Mouse (Mus musculus): ENCODE results near the gene Tln2.

Gene Tln2

DNA sequence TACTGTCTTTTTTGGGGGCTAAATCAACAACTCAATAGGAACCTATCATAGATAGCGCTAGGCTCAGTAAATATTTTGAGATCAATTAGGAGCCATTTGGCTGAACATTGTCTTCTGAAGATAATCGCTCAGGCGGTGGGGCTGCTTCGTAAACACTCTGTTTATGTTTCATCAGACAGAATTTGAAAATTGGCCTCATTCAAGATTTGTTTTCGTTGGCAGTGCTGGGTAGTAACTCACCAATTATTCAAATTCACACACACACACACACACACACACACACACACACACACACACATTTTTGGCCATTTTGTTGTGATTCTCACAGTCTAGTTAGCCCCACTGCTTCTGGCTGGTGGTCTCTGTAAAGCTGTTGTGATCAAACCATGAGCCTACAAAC lies 12.9 kb downstream of the Tln2 start:
- DNase-seq (ENCODE audit: low spot score), result no peak

DNA sequence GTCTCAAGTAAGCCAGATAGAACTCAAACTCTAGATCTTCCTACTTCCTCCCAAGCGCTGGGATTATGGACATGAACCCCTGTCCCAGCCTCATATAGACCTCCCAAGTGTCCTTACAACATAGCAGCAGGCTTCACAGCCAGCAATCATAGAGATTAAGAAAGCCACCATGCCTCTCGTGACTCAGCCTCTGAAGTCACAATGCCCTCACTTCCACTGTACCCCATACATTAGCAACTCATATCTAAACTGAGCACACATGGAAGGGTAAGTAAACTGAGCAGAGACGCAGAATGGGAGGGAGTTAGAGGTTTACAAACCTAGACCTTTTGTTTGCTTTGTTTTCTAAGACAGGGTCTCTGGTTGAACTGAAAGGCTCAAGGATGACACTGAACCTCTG lies 13.7 kb downstream of the Tln2 start:
- DNase-seq (ENCODE audit: low spot score), result no peak

DNA sequence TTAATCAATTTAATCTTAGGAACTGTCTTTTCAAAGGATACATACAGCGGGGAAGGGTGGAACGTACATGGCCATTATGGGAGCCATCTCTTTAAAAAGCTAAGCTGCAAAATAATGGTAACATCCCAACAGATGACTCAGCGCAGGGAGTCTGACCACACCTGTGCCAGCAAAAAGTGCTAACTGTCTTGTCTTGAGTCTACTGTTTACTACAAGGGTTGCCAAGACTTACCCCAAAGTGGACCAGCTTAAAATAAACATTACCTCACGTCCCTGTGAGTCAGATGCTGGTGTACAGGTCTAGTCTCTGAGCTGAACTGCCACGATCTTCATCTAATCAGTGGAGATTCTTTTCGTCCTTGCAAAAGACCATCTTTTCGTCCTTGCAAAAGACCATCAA lies 14.7 kb downstream of the Tln2 start:
- no peak for DNase-seq (ENCODE audit: low spot score)

DNA sequence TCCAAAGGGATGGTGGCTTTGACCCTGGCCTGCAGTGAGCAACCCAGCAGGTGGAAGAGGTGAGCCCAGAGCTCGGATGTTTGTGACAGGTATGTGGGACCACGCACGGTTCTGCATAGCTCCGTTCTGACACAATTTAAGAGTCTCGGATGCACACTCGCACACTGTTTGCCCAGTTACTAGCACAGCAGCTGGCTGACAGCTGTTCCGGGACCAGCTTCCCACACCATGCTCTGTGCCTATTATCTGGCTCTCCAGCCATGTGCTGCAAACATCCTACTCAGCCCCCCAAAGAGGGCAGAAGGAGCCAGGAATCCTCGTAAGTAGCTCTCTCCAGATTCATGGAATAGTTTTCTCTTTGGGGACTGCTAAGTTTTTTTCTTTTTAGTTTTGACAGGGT lies 17.6 kb downstream of the Tln2 start:
- no peak for DNase-seq (ENCODE audit: low spot score)

DNA sequence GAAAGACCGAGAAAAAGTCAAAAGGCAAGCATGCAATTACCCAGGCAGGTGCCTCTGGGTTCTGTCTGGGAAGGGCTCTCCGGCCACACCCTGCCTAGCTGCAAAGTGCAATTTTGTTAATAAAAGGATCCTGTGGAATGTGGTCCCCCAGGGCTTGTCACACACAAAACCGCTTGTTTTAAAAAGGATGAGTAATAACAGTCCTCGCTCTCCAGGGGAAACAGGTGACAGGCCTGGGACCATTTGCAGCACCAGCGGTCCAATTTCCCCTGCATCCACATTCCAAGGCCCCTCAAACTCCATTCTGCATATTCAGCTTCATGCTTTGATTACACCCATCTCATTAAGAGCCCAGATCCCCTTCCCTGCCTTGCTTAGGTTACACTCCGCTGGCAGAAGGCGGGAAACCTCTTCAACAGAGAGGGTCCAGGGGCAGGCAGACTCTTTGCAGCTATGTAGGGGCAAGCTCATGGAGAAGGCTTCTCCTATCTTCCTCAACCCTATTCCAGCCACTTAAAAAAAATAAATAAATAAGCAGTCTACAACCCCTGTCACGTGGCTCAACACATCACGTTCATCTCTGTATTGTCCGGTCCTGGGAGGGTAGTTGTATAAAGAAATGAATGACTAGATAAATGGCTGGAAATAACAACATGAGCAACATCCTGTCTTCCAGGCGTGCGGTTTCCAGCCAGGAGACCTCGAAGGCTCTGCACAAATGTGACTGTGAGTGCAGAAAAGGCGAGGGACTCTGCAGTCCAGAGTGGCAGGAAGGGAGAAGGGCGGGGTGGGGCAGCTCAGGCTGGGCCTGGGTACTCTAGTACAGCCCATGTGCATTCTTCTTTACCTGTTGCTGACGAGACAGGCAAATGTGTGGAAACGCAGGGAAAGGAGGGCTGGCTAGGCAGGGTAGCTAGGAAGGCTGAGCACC lies 19.5 kb downstream of the Tln2 start:
- DNase-seq (ENCODE audit: low spot score), result no peak

DNA sequence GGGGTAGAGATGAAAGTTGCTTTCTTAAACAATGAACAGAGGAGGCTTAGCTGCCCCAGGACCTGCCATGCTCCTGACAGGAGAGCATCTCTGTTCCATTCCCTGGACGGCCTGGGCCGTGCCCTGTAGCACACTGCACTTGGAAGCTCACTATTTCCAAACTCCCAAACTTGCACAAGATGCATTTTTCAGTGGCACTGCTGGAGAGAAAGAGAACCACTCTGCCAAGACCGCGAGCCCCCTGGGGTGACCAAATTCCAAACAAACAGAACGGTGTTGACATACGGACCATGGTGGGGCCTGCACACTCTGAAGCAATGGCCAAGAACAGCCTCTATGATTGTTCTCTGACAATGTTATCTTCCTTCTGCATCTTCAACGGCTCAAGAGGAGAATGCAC lies 25.1 kb downstream of the Tln2 start:
- DNase-seq (ENCODE audit: low spot score), result no peak

DNA sequence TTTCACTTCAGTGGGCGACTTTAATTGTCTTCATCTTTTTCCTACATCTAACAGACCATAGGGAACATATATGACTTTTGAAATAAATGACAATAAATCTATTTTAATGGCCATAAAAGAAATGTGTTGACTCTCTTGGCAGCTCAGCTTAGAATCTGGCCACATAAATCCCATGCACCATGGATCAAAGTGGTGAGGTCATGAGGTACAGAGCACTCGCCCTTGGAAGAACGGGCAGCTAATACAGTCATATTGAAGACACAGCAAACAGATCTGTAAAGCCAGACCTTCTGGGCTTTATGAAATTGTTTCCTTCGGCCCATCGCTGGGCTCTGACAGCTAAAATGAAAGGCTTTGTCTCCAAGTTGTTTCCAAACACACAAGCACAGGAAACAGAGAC lies 26.2 kb downstream of the Tln2 start:
- DNase-seq (ENCODE audit: low spot score), result no peak

DNA sequence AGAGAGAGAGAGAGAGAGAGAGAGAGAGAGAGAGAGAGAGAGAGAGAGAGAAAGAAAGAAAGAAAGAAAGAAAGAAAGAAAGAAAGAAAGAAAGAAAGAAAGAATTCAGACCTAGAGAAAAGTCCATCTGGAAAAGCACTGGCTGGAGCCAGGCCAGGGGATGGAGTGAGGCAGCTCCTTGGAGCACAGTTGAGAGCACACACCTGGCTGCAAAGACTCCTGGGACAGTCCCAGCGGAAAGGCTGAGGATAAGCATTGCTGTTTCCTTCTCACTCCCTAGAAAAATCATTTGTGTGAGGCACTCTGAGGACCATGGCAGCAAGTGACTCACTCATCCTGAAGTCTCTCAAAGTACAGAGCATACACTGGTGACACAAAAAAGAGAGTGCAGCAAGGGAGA lies 26.9 kb downstream of the Tln2 start:
- DNase-seq (ENCODE audit: low spot score), result peak; percentile 52

DNA sequence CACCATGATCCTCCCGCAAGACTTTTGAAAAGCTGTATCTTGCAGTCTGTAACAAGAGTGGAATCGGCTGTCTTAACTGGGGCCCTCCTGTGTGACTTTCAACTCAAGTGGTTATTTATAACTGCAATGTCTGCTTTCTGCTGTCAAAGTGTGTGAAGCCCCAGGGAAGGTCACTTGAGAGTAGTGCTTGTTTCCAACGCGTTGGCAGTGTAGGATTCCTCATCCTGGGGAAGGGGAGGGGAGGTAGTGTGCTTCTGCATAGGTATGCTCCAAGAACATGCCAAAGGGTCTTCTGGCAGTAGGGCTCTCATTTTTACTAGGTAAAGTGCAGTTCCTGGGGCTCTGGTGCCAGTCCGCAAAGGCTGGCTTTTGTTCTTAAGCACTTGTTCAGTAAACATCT lies 29.9 kb downstream of the Tln2 start:
- no peak for DNase-seq (ENCODE audit: low spot score)

DNA sequence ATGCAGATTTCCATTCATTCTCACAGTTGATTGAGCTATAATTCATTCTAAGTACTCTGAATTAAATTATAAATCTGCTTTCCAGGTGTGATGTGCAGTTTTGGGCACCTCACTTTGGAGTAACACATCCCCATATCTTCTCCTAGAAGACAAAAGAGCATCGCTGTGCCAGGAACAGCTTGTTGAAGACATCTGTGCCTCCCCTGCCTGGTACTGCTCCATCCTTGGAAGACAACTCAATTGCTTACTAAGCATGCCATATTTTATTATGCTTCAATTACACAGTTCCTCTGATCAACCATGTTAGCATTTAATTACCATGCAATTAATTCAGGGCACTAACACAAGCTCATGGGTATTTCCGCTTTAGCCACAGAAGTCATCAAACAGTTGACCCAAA lies 31.8 kb downstream of the Tln2 start:
- DNase-seq (ENCODE audit: low spot score), result no peak

DNA sequence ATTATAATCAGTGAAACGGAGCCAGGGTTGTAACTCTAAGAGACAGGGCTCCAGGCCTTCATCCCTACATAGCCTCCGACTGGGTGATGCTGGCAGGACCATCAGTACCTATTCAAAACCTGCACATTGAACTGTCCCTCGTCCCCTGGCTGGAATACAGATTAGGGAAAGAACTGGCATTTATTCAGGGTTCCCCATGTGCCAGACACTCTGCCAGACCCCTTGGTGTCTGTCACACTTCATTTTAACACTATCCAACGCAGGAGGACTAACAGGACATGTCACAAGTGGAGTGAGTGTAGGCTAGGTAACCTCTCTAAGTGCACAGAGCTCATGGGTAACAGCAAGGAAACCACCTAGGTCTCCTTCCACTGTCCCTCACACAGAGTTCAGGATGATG lies 37.8 kb downstream of the Tln2 start:
- no peak for DNase-seq (ENCODE audit: low spot score)

DNA sequence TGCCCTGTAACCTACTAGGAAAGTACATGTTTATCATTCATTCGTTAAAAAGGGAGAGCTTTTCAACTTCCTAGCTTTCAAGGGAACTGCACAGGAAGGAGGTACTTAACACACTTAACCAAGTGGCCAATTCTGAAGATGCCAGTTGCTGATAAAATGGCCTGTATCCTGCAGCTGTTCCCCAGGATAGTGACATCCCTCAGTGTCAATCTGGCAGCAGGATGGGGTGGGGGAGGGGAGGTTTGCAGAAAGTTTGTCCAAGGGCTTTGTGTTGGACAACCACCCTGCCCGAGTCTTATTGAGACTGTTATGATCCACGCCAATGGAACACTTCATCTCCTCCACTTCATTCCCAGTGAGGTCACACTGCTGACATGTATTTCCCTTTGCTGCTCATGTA lies 50.0 kb downstream of the Tln2 start:
- DNase-seq (ENCODE audit: low spot score), result no peak

DNA sequence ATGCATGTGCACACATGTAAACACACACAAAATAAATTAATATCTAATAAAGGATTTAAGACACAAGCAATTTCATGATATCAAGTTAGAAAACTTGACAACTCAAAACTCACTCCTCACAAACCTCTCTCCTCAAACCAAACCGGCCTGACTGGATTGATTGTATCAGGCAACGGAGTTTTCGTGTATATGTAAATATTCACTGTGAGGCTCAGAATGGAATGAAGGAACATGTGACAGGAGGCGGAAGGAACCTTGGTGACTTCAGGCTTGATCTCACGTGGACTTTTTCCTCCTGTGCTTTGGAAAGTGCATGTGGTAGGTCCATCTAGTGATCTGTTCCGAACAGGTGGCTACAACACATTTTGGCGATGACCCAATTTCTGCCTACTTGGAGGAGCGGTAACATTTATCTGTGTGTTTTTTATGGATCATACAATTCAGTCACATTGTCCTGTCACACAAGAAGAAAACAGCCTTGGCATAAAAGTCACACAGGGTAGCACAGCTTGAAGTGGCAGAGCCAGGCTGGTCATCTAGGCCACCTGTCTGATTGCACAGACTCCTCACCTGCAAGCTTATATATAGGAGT lies 54.7 kb downstream of the Tln2 start:
- DNase-seq (ENCODE audit: low spot score), result no peak

DNA sequence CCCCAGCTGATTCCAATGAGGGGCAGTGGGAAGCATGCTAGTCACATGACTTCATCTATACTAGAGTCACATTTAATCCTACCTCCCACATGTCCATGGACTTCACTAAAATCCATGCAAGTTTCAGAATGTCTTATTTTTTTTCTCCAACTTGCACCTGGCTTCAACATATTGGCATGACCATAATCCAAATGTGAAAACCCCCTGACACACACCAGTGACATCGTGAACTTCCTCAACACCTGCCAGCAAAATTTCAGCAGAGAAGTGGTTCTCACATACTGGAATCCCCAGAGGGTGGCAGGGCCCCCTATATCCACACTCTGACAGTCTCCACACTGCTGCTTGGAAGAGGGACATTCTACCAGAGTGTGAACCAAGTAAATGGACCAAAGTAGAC lies 57.7 kb downstream of the Tln2 start:
- DNase-seq (ENCODE audit: low spot score), result no peak

DNA sequence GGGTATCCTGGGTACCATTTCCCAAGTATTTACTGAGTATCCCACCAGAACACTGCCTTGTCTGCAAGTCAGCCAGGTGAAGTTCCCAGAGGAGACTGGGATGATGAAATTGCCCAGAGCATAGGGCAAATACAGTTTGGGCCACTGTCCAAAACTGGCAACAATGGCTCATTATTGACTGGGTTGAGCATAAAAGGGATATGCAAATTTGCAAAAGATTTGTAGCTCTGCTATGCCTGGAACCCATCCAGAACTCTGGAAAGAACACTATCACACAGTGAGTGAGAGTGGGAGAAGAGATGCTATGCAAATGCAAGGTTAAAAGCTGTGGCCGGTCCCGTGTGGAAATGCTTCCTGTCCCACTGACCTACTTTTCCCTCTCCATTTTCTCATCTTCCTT lies 63.1 kb downstream of the Tln2 start:
- DNase-seq (ENCODE audit: low spot score), result no peak

DNA sequence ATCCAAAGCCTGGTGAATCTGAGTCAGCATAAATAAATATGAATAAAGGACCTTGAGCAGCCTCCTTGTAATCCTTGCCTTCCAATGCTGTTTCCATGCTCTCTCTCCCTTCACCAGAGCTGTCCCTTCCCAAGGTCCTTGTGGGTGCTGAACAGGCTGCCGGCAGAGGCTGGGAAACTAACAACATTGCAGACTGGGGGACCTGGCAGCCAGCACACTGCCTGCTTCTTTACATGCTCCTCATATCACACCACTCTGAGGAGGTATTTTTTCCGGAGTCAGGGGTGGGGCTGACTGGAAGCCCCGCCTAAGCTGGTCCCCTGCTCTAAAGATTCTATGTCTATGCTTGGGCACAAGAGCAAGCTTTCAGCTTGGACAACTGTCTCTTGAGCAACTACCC lies 64.2 kb downstream of the Tln2 start:
- no peak for DNase-seq (ENCODE audit: low spot score)

DNA sequence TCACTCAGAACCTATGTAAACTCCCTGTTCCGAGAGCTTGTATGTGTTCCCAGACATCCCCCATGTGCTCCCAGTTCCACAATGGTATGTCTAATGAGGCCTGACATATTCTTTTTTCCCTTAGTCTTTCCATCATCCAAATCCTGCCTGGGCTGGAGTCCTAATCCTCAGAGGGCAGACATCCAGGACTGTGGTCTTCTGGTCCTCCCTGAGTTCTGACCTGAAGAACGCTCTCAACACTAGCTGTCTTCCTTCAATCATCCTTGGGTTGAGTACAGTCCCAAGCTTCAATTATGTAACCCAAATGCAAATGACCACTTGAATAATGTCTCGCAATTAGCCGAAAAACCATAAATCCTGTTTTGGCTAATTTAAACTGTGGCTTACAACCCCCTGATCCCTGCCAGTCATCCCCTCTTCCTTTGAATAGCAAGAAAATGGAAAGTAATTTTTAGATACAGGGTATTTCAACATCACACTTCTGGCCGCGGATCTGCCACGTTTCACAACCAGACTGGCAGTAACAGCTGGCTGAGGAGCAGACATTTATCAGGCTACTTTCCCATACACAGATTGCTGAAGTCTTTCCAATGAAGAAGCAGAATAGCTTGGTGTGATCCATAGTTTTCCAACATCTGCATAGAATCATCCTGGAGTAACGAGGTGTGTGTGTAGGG lies 65.5 kb downstream of the Tln2 start:
- DNase-seq (ENCODE audit: low spot score), result no peak

DNA sequence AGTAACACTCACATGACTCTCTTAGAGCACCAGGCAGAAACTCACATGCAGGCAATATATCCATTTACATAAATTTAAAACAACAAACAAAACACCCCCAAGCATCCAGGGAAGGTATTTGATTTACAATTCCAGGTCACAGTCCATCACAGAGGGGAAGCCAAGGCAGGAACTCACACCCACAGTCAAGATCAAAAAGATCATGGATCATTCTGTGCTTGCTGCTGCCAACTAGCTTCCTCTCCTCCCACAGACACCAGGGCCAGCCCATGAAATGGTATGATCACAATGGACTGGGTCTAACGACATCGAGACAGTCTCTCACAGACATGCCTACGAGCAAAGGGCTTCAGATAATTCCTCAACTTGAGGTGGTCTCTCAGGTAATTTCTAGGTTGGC lies 70.1 kb downstream of the Tln2 start:
- no peak for DNase-seq (ENCODE audit: low spot score)

DNA sequence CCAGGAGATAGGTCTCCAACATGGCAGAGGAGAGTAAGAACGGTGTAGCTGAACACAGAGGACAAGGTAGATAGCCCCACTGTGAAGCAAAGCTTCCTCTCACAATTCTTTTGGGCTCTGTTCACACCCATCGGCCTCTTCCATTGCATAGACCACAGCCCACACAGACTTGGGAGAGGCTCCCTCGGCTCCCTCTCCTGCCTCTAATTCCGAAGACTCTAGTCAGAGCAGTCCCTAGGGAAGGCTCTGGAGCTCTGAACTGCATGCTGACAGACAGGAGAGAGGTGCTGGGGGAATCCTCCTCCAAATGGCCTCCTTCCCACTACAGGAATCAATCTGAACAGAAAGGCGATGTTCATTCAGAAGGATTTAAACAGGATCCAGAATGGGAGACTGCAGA lies 72.9 kb downstream of the Tln2 start:
- DNase-seq (ENCODE audit: low spot score), result no peak

DNA sequence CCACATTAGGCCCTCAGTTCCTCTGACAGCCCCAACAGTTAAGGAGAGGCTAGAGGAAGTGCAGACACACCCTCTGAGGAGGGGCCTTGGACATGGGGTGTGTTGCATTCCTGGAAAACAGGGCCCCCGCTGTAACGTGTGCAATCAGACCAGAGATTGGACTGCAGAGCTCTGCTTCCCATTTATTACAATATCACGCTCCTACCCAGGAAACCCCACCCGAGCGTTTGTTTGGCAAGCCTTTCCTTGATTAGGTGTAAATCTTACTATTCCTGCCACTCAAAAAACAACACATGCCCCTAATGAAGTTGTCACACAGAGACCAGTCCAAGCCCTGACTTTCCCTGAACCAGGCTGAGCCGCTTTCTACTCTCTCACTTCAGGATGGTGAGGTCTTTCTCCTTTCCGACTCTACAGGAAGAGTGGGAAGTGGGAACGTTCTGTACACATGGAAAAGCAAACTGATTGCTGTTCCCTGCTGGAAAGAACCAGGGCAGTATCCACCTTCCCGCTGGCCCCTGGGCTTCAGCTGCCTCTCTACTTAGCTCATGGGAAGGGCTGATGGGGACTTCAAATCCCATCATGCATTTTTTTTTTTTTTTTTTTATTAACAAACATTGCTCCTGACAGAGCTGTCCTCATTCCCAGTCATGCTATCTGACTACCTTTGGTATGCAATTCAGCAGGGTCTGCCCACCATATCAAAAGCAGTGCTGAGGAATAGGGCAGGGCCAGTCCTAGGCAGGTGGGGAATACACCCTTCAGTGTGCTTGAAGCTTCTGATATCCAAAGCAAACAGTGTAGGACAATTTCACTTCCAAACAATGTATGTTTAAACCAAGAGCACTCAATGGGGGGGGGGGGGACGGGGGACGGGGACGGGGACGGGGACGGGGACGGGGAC lies 74.1 kb downstream of the Tln2 start:
- no peak for DNase-seq (ENCODE audit: low spot score)

DNA sequence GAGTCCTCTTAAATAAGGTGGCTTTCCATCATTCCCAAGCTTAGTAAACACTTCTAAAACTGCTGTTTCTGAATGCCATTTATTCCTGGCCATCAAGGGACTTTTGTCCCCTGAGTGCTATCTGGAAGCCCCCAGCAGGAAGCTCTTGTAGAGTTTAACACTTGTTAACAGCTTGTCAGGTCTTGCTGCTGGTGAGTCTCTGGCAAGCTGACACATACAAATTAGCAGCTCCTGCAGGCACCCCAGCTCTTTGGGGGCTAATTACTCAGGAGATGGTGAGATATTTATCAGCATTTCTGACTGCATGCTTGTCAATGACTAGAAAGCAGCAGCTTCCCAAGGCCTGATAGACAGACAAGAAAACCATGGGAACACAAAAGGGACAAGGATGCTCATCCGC lies 77.2 kb downstream of the Tln2 start:
- DNase-seq (ENCODE audit: low spot score), result no peak

DNA sequence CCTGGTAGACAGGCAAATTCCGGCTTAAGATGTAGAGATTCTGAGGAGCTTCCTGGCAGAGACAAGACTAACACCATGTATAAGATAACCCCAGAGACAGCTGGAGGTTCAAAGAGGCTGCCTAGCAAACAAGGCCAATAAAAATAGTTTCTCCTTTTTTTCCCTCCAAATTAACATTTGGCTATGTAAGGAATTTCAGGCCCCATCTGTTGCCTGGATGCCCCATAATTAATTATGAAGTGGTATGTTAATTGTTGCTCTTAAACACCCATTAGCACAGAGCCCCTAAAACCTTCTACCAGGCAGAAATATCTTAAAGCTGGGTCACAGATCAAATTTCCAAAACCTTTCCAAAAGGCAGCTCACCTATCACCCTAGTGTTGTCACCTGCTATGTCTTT lies 77.7 kb downstream of the Tln2 start:
- no peak for DNase-seq (ENCODE audit: low spot score)

Data from testis, postnatal 10 days (tissue).